Mouse (Mus musculus) pancreas, adult 10 weeks (tissue): ENCODE results near the gene Gm17361. TPM values are rescaled to one million over a fixed set of nuclear protein-coding genes. Genes with fewer than 3 reads are reported as not detected.

Experiments
- polyA plus RNA-seq: library from polyadenylated mRNA; stranded (reverse); fragments of 350-450 nt; fragmentation: Illumina TruSeq; extraction: RNeasy Lipid Tissue Mini Kit (QIAGEN cat#74804); gene quantifications from one replicate; pipeline ENCODE4 v1.2.3, GENCODE M21; 2015; ENCODE audit warnings: low read depth, low replicate concordance; ENCODE audit not compliant: insufficient read depth

Gm17361 gene
- polyA plus RNA-seq = not detected

GRCm38 (mm10) chrX:125003863-125004262 lies at the start of gene Gm17361:
Gene Gm17361, plus strand, starts transcription at chrX:125004163.

